Mouse (Mus musculus): ENCODE measurements around the gene Myom1.

The Myom1 gene

GRCm38 (mm10) chr17:71144322-71145116 lies 142.1 kb downstream of the Myom1 start:
- no peak for DNase-seq

GRCm38 (mm10) chr17:71145248-71145961 lies 143.0 kb downstream of the Myom1 start:
- no peak for DNase-seq

GRCm38 (mm10) chr17:71153356-71153755 lies 150.9 kb downstream of the Myom1 start:
- DNase-seq = no peak

GRCm38 (mm10) chr17:71155271-71155670 lies 152.8 kb downstream of the Myom1 start:
- DNase-seq = no peak

GRCm38 (mm10) chr17:71159152-71159567 lies 156.7 kb downstream of the Myom1 start:
- DNase-seq = no peak

- DNase-seq = no peak
Measured at GRCm38 (mm10) chr17:71159720-71160119, 157.3 kb downstream of the Myom1 start.

- no peak for DNase-seq
Measured at GRCm38 (mm10) chr17:71160244-71160995, 158.0 kb downstream of the Myom1 start.

GRCm38 (mm10) chr17:71164991-71165390 lies 162.6 kb downstream of the Myom1 start:
- no peak for DNase-seq

- no peak for DNase-seq
Measured at GRCm38 (mm10) chr17:71168205-71168815, 165.9 kb downstream of the Myom1 start.

- no peak for DNase-seq
Measured at GRCm38 (mm10) chr17:71168846-71169245, 166.4 kb downstream of the Myom1 start.

- no peak for DNase-seq
Measured at GRCm38 (mm10) chr17:71169639-71170038, 167.2 kb downstream of the Myom1 start.

GRCm38 (mm10) chr17:71171161-71171560 lies 168.7 kb downstream of the Myom1 start:
- no peak for DNase-seq

All from cerebellum, adult 9-10 months (tissue).